7 mouse cellular contexts compared by ENCODE assay signal in genomic region chr9:50782155-50782554, GRCm38 (mm10). TPM values are rescaled to one million over a fixed set of nuclear protein-coding genes. Genes with fewer than 3 reads are reported as not detected.
DNase-seq lines count a peak whose midpoint lies in the region; ATAC-seq and TF ChIP-seq lines count a peak whose summit lies in the region.

No protein-coding gene starts in this region.

- POLR2A ChIA-PET in Patski (lab: Charles Lee) = no interaction called here

- no peak for TF ChIP-seq POLR2A in kidney, adult 2 months (IDR thresholded peaks at IDR 0.05; ENCODE audit: low read depth, low read length)

- no peak overlapping the region for H3K9ac ChIP-seq in kidney, embryonic 15.5 days

- in situ Hi-C loops in Patski (cut with MboI; ENCODE audit: low pct_unique_long_range_greater_than_20kb) = no loop called here

- WGBS in kidney, adult 2 months = 91% methylated on average over 2 of the region's 2 CpGs
- WGBS in kidney, embryonic 15.5 days = 82% methylated on average over 2 of the region's 2 CpGs

- peak; percentile 55 for TF ChIP-seq CTCF in kidney, adult 2 months (conservative IDR thresholded peaks at IDR 0.05; ENCODE audit: insufficient read depth, insufficient read length, low read depth, low read length)
- TF ChIP-seq CTCF in Patski (IDR thresholded peaks at IDR 0.05) = peak; percentile 81

- no peaks in the 10 kb centered on the region for H3K36me3 ChIP-seq in kidney, adult 2 months (ENCODE audit: control insufficient read depth, insufficient read depth, low read length)
- H3K36me3 ChIP-seq in kidney, embryonic 15.5 days = peaks cover 91% of the 10 kb centered on the region

- H3K9me3 ChIP-seq in kidney, embryonic 15.5 days (replicated peaks) = no peaks in the 10 kb centered on the region

- DNase-seq in kidney, adult 2 months = peak; percentile 45
- no peak for DNase-seq in Patski (ENCODE audit: low read depth, low spot score)
- DNase-seq in retina, postnatal 1 day = peak; percentile 42
- DNase-seq in layer of hippocampus, adult 8-10 months (ENCODE audit: low spot score in 2 of 2) = no peak

- H3K4me3 ChIP-seq in kidney, adult 2 months (ENCODE audit: insufficient read depth, low read depth, low read length) = no peak overlapping the region
- no peak overlapping the region for H3K4me3 ChIP-seq in kidney, embryonic 15.5 days (replicated peaks)

- ATAC-seq in kidney, embryonic 15.5 days (replicated peaks; ENCODE audit: low FRiP score) = no peak
- ATAC-seq in CD4-positive, CD25-positive, alpha-beta regulatory T cell, adult 4 months = peak; percentile 64
- no peak for ATAC-seq in Patski
- peak; percentile 28 for ATAC-seq in inflammation-experienced regulatory T-cells, adult 6 months

- no peaks in the 10 kb centered on the region for H3K4me1 ChIP-seq in kidney, adult 2 months (ENCODE audit: control insufficient read depth, insufficient read depth, low read length)
- H3K4me1 ChIP-seq in kidney, embryonic 15.5 days = no peaks in the 10 kb centered on the region

- H3K27me3 ChIP-seq in kidney, adult 2 months (replicated peaks; ENCODE audit: control insufficient read depth, insufficient read depth, low read length) = no peaks in the 10 kb centered on the region
- no peaks in the 10 kb centered on the region for H3K27me3 ChIP-seq in kidney, embryonic 15.5 days
- H3K27me3 ChIP-seq in Patski = no peaks in the 10 kb centered on the region

- H3K27ac ChIP-seq in kidney, adult 2 months (ENCODE audit: insufficient read depth, low read depth, low read length) = no peak overlapping the region
- no peak overlapping the region for H3K27ac ChIP-seq in kidney, embryonic 15.5 days

- no peak overlapping the region for H3K4me2 ChIP-seq in kidney, embryonic 15.5 days

- CTCF ChIA-PET in Patski (lab: Charles Lee) = interaction anchor here (1.7 kb wide), 1 partner anchor 14 kb away, joined by 6 read pairs; the partner anchor contains the start of gene Fdxacb1

RNA-seq across cellular contexts. Expression of gene 1110032A03Rik, which starts 6.8 kb away (rescaled TPM):
- polyA plus RNA-seq in kidney, adult 2 months (2012; rRNA removed) = 97.4 and 111 TPM in 2 replicates
- polyA plus RNA-seq in kidney, embryonic 15.5 days (2015; fragmentation: Nextera tagmentation; extraction: Ambion mirVana) = 30.1 and 35.0 TPM in 2 replicates
- polyA plus RNA-seq in CD4-positive, CD25-positive, alpha-beta regulatory T cell, adult 4 months (2017; shearing (Covaris generic)) = 10 to 100 TPM; 18.2 to 23.2 TPM
- polyA plus RNA-seq in Patski (2021) = 28.6 TPM
- polyA plus RNA-seq in inflammation-experienced regulatory T-cells, adult 6 months (2017; shearing (Covaris generic)) = 10 to 100 TPM in 2 of 3 experiments, 1 to 10 TPM in 1; 6.9 to 23.3 (median 16.9) TPM
- total RNA-seq in layer of hippocampus, adult 8-10 months (2022) = 10 to 100 TPM; 23.3 to 33.3 (median 29.2) TPM

RNA-seq across cellular contexts. Expression of gene Alg9, which starts 7.3 kb away (rescaled TPM):
- polyA plus RNA-seq in kidney, adult 2 months (2012; rRNA removed) = 20.3 and 21.3 TPM in 2 replicates
- 35.6 and 35.9 TPM in 2 replicates for polyA plus RNA-seq in kidney, embryonic 15.5 days (2015; fragmentation: Nextera tagmentation; extraction: Ambion mirVana)
- polyA plus RNA-seq in CD4-positive, CD25-positive, alpha-beta regulatory T cell, adult 4 months (2017; shearing (Covaris generic)) = 1 to 10 TPM; 9.2 to 9.9 TPM
- 27.5 TPM for polyA plus RNA-seq in Patski (2021)
- polyA plus RNA-seq in inflammation-experienced regulatory T-cells, adult 6 months (2017; shearing (Covaris generic)) = 1 to 10 TPM; 7.2 to 9.4 (median 8.8) TPM
- 10 to 100 TPM; 21.2 to 34.8 (median 31.2) TPM for total RNA-seq in layer of hippocampus, adult 8-10 months (2022)

RNA-seq across cellular contexts. Expression of gene Fdxacb1, which starts 14.1 kb away (rescaled TPM):
- 3.6 and 4.3 TPM in 2 replicates for polyA plus RNA-seq in kidney, adult 2 months (2012; rRNA removed)
- 10.9 and 11.7 TPM in 2 replicates for polyA plus RNA-seq in kidney, embryonic 15.5 days (2015; fragmentation: Nextera tagmentation; extraction: Ambion mirVana)
- 10 to 100 TPM in 1 of 2 experiments, 1 to 10 TPM in 1; 6.5 to 17.9 TPM for polyA plus RNA-seq in CD4-positive, CD25-positive, alpha-beta regulatory T cell, adult 4 months (2017; shearing (Covaris generic))
- polyA plus RNA-seq in Patski (2021) = 6.5 TPM
- 10 to 100 TPM in 2 of 3 experiments, 1 to 10 TPM in 1; 9.9 to 11.1 (median 10.3) TPM for polyA plus RNA-seq in inflammation-experienced regulatory T-cells, adult 6 months (2017; shearing (Covaris generic))
- 10 to 100 TPM in 1 of 4 experiments, 1 to 10 TPM in 3; 5.4 to 10.9 (median 6.7) TPM for total RNA-seq in layer of hippocampus, adult 8-10 months (2022)

RNA-seq across cellular contexts. Expression of gene Hspb2, which starts 30.0 kb away (rescaled TPM):
- 20.0 and 21.1 TPM in 2 replicates for polyA plus RNA-seq in kidney, adult 2 months (2012; rRNA removed)
- polyA plus RNA-seq in kidney, embryonic 15.5 days (2015; fragmentation: Nextera tagmentation; extraction: Ambion mirVana) = 8.1 and 10.5 TPM in 2 replicates
- not detected for polyA plus RNA-seq in CD4-positive, CD25-positive, alpha-beta regulatory T cell, adult 4 months (2017; shearing (Covaris generic))
- 12.9 TPM for polyA plus RNA-seq in Patski (2021)
- polyA plus RNA-seq in inflammation-experienced regulatory T-cells, adult 6 months (2017; shearing (Covaris generic)) = not detected
- total RNA-seq in layer of hippocampus, adult 8-10 months (2022) = 1 to 10 TPM in 2 of 4 experiments, under 1 TPM in 1, not detected in 1; 0.91 to 2.1 (median 1.5) TPM

RNA-seq across cellular contexts. Expression of gene Cryab, which starts 31.0 kb away (rescaled TPM):
- polyA plus RNA-seq in kidney, adult 2 months (2012; rRNA removed) = 548 and 676 TPM in 2 replicates
- 53.1 and 59.0 TPM in 2 replicates for polyA plus RNA-seq in kidney, embryonic 15.5 days (2015; fragmentation: Nextera tagmentation; extraction: Ambion mirVana)
- not detected for polyA plus RNA-seq in CD4-positive, CD25-positive, alpha-beta regulatory T cell, adult 4 months (2017; shearing (Covaris generic))
- polyA plus RNA-seq in Patski (2021) = 1,544 TPM
- polyA plus RNA-seq in inflammation-experienced regulatory T-cells, adult 6 months (2017; shearing (Covaris generic)) = 1 to 10 TPM in 2 of 3 experiments, not detected in 1; 1.7 to 1.9 TPM
- total RNA-seq in layer of hippocampus, adult 8-10 months (2022) = 100 to 1,000 TPM; 136 to 196 (median 167) TPM

Comparison
In these comparisons a context has a peak if more than half of its experiments do, and no peak if none do; other contexts are left out.
1. DNase-seq: peak in kidney, adult 2 months (single experiment) and retina, postnatal 1 day (single experiment); none in Patski (single experiment) and layer of hippocampus, adult 8-10 months (0 of 2).
2. ATAC-seq: peak in CD4-positive, CD25-positive, alpha-beta regulatory T cell, adult 4 months (single experiment) and inflammation-experienced regulatory T-cells, adult 6 months (single experiment); none in kidney, embryonic 15.5 days (single experiment) and Patski (single experiment).